Mouse (Mus musculus) limb, embryonic 15.5 days (tissue): Measurements from ENCODE around the gene Aco1. TPM values are rescaled to one million over a fixed set of nuclear protein-coding genes. Genes with fewer than 3 reads are reported as not detected.
"Not testable (repeated sequence)": the region's sequence is repeated elsewhere in the genome, so short reads cannot be mapped to it uniquely, and the experiment has no call there.

ENCODE experiments used
- ATAC-seq: fragments of 200-750 bp; cut with Nextera tagmentation; 2 replicates; pipeline ENCODE4 v1.8.0; 2017; ENCODE audit warnings: low read depth, moderate TSS enrichment; ENCODE audit not compliant: insufficient number of reproducible peaks, low FRiP score, low TSS enrichment
- H3K27ac ChIP-seq: fragments of 300-500 bp; sonication (generic); 2 replicates; pipeline ENCODE4 v1.5.1; 2015; ENCODE audit warnings: moderate library complexity, mild to moderate bottlenecking, inconsistent platforms
- H3K27me3 ChIP-seq: fragments of 300-500 bp; sonication (generic); 2 replicates; pipeline ENCODE4 v1.6.1; 2015; ENCODE audit warnings: inconsistent platforms
- H3K36me3 ChIP-seq: fragments of 300-500 bp; sonication (generic); 2 replicates; pipeline ENCODE4 v1.6.1; 2015; ENCODE audit warnings: inconsistent platforms
- H3K4me1 ChIP-seq: fragments of 300-500 bp; sonication (generic); 2 replicates; pipeline ENCODE4 v1.6.1; 2015; ENCODE audit warnings: inconsistent platforms
- H3K4me2 ChIP-seq: fragments of 300-500 bp; sonication (generic); 2 replicates; pipeline ENCODE4 v1.6.1; 2015; ENCODE audit warnings: mild to moderate bottlenecking, inconsistent platforms
- H3K4me3 ChIP-seq: fragments of 300-500 bp; sonication (generic); 2 replicates; pipeline ENCODE4 v1.5.1; 2015; ENCODE audit warnings: mild to moderate bottlenecking, inconsistent platforms
- H3K9ac ChIP-seq: fragments of 300-500 bp; sonication (generic); 2 replicates; pipeline ENCODE4 v1.6.1; 2015; ENCODE audit warnings: inconsistent platforms
- H3K9me3 ChIP-seq: fragments of 300-500 bp; sonication (generic); 2 replicates; pipeline ENCODE4 v1.6.1; 2016; ENCODE audit warnings: inconsistent platforms
- WGBS: fragments of 180-500 bp; shearing (Covaris S2); methylation state at CpG from one replicate; pipeline ENCODE4 v1.1.7; 2015; 5-methylcytosine and 5-hydroxymethylcytosine counted together
- polyA plus RNA-seq: library from polyadenylated mRNA; unstranded; fragments of >200 nt; fragmentation: Nextera tagmentation; extraction: Ambion mirVana; gene quantifications from 2 replicates; pipeline ENCODE4 v1.2.1, GENCODE M21; 2015

Gene Aco1
- 40.8 and 43.5 TPM in 2 replicates for polyA plus RNA-seq

DNA sequence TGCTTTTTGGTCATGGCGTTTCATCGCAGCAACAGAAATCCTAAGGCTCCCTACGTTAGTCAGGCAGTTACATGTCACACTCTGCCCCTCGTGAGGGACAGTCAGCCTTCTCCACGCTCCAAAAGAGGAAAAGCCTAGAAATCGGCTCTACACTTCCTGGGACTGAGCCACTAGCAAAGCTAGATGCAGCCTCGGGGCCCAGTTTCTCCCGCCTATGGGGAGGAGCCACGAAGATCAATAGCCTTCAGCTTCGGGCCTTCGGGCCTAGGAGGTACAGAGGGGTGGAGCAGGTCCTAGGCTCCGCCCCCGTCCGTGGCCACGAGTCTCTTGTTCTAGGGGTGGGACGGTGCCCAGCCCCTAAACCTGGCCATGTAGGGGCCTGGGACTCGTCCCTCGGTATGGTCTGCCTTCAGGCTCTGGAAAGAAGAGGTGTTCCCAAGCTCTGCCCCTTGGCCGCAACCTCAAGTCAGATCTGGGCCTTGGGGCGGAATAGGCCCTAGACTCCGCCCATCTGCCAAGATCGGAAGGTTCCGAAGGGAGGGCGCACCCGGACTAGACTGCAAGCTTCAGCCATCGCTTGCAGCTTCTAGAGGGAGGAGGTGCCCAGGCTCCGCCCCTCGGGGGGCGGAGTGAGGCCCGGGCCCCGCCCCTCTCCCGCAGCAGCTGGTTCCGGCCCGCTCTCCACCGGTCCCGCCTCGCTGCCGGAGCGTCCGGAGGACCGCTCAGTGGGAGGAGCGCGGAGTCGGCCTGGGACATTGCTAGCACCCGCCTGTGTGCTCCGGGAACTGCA, at the start of gene Aco1:
Aco1 (plus strand) TSS at position 339 of the 790 bp plus-strand sequence.
- Histone ChIP-seq H3K9me3 (no peaks in the 10 kb centered on the region), H3K36me3 (no peaks in the 10 kb centered on the region), H3K9ac (peak within 1 kb of the TSS; percentile 82), H3K27ac (peak within 1 kb of the TSS; percentile 96), H3K27me3 (no peaks in the 10 kb centered on the region), H3K4me2 (peak within 1 kb of the TSS; percentile 71), H3K4me1 (peaks cover 17% of the 10 kb centered on the region; the same call in 1 of the 2 replicates), H3K4me3 (peak within 1 kb of the TSS; percentile 92)
- peak; percentile 97 for ATAC-seq
- WGBS: under 1% methylated on average over 43 of the region's 46 CpGs

DNA sequence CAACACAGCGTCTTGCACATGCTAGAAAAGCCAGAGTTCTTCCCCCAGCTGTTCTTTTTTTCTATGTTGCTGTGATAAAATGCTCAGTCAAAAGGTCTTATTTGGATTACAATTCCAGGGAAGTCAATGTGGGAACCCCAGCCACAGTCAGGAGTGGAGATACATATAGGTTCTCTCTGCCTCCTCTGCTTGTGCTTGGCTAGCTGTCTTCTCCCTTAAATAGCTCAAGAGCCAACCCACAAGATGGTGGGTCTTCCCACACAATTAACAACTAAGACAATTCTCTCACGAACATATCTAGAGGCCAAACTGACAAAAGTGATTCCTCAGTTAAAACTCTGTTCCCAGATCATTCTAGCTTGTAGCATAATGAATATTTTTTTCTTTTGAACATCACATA, 47.9 kb upstream of the Aco1 start:
- Histone ChIP-seq H3K4me1 (no peaks in the 10 kb centered on the region), H3K9ac (no peak overlapping the region), H3K4me2 (no peak overlapping the region), H3K4me3 (no peak overlapping the region), H3K27me3 (no peaks in the 10 kb centered on the region), H3K27ac (no peak overlapping the region), H3K9me3 (no peaks in the 10 kb centered on the region), H3K36me3 (no peaks in the 10 kb centered on the region)
- no peak for ATAC-seq
- 76% methylated on average over 2 of the region's 2 CpGs for whole genome bisulfite sequencing

DNA sequence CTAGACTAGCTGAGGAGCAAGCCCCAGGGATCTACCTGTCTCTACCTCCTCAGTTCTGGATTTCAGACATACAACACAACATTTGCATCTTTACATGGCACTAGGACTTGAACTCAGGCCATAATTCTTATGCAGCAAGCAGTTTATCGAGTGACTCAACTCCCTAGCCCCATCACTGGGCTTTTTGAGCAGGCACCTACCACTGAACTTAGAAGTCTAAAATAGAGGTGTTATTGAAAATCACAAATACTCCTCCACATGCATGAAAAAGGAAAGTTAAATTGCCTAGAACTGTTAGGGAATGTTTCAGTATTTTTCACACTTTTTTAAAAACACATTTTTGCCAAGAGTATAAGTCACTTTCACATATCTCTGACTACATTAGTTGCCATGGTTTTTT, 39.9 kb upstream of the Aco1 start:
- no peak overlapping the region for H3K4me2 ChIP-seq

DNA sequence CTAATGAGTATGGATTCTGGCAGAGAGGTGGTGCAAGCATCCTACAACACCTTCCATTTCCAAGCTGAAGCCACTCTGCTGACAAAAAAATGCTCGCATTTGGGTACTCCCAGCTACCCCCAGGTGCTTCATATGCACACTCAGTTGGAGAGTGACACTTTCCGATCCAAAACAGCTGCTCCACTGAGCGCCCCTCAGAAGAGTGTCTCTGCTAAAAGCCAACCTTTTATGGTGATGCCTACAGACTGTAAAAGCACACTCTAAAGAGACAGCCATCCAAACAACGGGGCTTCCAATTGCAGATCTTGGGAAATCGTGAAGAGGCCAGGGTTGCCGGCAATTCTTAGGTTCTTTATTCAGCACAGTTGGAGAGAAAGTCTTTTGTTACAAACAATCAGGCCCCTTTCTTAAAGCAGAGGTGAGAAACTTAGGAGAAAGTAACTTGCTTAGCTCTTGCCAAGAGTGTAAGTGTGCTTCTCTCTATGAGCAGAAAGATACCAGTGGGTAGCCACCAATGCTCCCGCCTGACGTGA, 36.8 kb upstream of the Aco1 start:
- ATAC-seq: no peak
- Histone ChIP-seq H3K4me2 (no peak overlapping the region), H3K27me3 (no peaks in the 10 kb centered on the region), H3K9ac (no peak overlapping the region), H3K4me3 (no peak overlapping the region), H3K4me1 (no peaks in the 10 kb centered on the region), H3K36me3 (no peaks in the 10 kb centered on the region), H3K27ac (no peak overlapping the region), H3K9me3 (no peaks in the 10 kb centered on the region)
- 51% methylated on average over 8 of the region's 8 CpGs for WGBS

More for the DNA sequence above, 39.9 kb upstream of the Aco1 start:
- Histone ChIP-seq H3K27me3 (no peaks in the 10 kb centered on the region), H3K27ac (no peak overlapping the region), H3K4me3 (no peak overlapping the region), H3K4me1 (no peaks in the 10 kb centered on the region), H3K9me3 (no peaks in the 10 kb centered on the region), H3K9ac (no peak overlapping the region), H3K36me3 (no peaks in the 10 kb centered on the region)
- 92% methylated on average over 1 of the region's 1 CpGs for WGBS
- ATAC-seq: no peak

DNA sequence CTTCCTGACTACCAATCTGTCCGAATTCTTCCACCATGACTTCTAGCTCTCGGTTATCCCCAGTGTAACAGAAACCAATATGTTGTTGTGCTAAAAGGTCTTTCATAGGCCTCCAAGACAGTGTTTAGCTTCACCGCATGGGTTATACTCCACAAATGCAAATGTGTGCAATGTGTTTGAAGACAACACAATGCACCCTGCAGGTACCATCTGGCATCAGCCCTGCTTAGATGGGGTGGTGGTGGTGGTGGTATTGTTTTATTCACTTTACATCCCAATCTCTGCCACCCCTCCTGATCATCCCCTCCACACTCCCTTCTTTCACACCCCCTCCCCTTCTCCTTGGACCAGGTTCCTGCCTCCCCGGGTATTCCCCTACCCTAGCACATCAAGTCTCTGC, 34.9 kb upstream of the Aco1 start:
- no peak for ATAC-seq
- Histone ChIP-seq H3K9me3 (no peaks in the 10 kb centered on the region), H3K36me3 (no peaks in the 10 kb centered on the region), H3K4me3 (no peak overlapping the region), H3K4me2 (no peak overlapping the region), H3K27me3 (no peaks in the 10 kb centered on the region), H3K27ac (no peak overlapping the region), H3K4me1 (no peaks in the 10 kb centered on the region), H3K9ac (no peak overlapping the region)
- 93% methylated on average over 4 of the region's 4 CpGs for WGBS

DNA sequence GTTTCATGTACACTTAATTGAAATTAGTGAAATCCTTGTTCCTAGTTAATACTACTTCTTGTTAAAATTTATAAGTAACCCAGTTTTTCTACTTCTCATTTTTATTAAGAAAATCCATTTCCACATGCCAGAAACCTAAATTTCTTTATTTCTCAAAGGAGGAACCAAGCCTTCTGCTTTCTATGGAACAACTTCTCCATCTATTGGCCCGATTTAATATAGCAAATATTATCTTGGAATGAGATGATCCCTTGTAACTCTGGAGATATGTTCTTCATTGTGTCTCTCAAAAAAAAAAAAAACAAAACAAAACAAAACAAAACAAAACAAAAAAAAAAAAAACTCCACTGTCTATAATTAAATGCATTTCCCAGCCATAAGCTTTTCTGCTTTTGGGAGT, 29.7 kb upstream of the Aco1 start:
- Histone ChIP-seq H3K9me3 (no peaks in the 10 kb centered on the region), H3K4me1 (no peaks in the 10 kb centered on the region), H3K27me3 (no peaks in the 10 kb centered on the region), H3K27ac (no peak overlapping the region), H3K4me2 (no peak overlapping the region), H3K9ac (no peak overlapping the region), H3K36me3 (no peaks in the 10 kb centered on the region), H3K4me3 (no peak overlapping the region)
- ATAC-seq: no peak
- 68% methylated on average over 1 of the region's 1 CpGs for WGBS

DNA sequence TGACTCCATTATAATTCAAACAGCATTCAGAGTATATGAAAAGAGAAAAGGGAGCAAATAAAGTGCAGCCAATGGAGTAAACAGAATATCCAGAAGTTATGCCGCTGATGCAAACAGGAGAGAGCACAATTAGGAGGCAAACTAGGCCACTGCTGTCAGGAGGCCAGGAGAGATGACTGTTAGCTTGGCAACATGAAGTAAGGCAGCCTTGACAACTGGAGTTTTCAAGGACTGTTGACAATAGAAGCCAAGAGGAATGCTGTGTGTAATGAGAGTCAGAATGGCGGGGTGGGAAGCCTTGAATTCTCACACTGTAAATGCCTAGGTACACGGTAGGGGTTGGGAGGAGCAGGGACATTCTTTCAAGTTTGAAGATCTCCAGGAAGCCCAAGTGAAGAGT, 21.7 kb upstream of the Aco1 start:
- 73% methylated on average over 3 of the region's 3 CpGs for WGBS
- Histone ChIP-seq H3K4me2 (no peak overlapping the region), H3K4me3 (no peak overlapping the region), H3K9me3 (no peaks in the 10 kb centered on the region), H3K27ac (no peak overlapping the region), H3K36me3 (no peaks in the 10 kb centered on the region), H3K4me1 (no peaks in the 10 kb centered on the region), H3K9ac (no peak overlapping the region), H3K27me3 (no peaks in the 10 kb centered on the region)
- no peak for ATAC-seq

DNA sequence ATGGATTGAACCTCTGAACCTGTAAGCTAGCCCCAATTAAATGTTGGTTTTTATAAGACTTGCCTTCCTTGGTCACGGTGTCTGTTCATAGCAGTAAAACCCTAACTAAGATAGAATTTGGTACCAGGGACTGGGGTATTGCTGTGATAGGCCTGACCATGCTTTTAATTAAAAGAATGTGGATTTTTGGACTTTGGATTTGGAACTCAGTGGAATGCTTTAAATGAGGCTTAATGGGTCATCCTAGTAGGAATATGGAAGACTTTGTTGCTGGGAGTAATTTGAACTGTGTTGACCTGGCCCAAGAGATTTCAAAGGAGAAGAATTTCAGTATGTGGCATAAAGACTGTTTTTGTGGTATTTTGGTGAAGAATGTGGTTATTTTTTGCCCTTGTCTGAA, 20.6 kb upstream of the Aco1 start:
- not testable (repeated sequence) for H3K27ac ChIP-seq, H3K4me1 ChIP-seq, H3K4me3 ChIP-seq, H3K4me2 ChIP-seq, H3K27me3 ChIP-seq, H3K9me3 ChIP-seq, ATAC-seq, H3K9ac ChIP-seq, H3K36me3 ChIP-seq
- 77% methylated on average over 1 of the region's 1 CpGs for WGBS

DNA sequence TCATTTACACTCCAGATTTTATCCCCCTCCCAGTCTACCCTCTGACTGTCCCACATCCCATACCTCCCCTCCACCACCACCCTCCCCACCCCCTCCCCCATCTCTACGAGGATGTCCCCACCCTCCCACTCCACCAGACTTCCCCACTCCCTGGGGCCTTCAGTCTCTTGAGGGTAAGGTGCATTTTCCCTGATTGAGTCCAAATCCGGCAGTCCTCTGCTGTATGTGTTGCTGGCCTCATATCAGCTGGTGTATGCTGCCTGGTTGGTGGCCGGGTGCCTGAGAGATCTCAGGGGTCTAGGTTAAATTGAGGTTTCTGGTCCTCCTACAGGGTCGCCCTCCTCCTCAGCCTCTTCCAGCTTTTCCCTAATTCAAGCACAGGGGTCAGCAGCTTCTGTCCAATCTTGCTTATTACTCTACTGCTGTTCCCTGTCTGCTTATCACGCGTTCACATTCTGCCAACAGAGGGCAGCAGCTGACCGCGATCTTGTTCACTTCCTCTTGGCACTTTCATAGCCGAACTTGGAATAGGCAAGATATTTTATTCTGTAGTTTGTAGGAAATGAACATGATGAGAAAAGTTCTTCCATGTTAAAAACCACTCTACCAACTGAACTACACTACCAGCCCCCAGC, 8.3 kb upstream of the Aco1 start:
- ATAC-seq: no peak
- 21% methylated on average over 9 of the region's 9 CpGs for WGBS

DNA sequence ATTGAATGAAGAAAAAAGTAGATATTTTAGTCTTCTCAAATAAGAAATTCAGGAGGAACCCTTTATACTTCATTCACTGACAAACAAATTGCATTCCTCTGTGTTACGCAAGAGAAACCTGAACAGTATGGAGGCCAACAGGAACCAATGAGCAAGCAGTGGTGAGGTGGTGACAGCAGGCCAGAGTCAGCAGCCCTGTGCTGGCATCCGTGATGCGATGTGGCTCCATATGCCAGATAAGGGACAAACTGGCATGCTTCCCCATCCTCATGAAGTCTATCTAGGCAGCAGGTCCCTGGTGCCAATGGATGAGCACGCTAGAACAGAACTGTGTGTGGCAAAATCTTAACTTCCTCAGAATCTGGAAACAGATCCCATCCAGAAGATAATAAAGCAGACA, 6.4 kb upstream of the Aco1 start:
- Histone ChIP-seq H3K4me3 (no peak overlapping the region), H3K4me1 (no peaks in the 10 kb centered on the region), H3K9ac (no peak overlapping the region), H3K4me2 (no peak overlapping the region), H3K36me3 (no peaks in the 10 kb centered on the region), H3K27me3 (no peaks in the 10 kb centered on the region), H3K9me3 (no peaks in the 10 kb centered on the region), H3K27ac (no peak overlapping the region)
- ATAC-seq: no peak
- 92% methylated on average over 4 of the region's 4 CpGs for WGBS

More for the DNA sequence above, 8.3 kb upstream of the Aco1 start:
- H3K9me3 ChIP-seq: no peaks in the 10 kb centered on the region
- no peak overlapping the region for H3K4me2 ChIP-seq
- no peaks in the 10 kb centered on the region for H3K4me1 ChIP-seq
- H3K27me3 ChIP-seq: no peaks in the 10 kb centered on the region
- no peak overlapping the region for H3K27ac ChIP-seq
- no peak overlapping the region for H3K4me3 ChIP-seq
- no peaks in the 10 kb centered on the region for H3K36me3 ChIP-seq
- H3K9ac ChIP-seq: no peak overlapping the region

DNA sequence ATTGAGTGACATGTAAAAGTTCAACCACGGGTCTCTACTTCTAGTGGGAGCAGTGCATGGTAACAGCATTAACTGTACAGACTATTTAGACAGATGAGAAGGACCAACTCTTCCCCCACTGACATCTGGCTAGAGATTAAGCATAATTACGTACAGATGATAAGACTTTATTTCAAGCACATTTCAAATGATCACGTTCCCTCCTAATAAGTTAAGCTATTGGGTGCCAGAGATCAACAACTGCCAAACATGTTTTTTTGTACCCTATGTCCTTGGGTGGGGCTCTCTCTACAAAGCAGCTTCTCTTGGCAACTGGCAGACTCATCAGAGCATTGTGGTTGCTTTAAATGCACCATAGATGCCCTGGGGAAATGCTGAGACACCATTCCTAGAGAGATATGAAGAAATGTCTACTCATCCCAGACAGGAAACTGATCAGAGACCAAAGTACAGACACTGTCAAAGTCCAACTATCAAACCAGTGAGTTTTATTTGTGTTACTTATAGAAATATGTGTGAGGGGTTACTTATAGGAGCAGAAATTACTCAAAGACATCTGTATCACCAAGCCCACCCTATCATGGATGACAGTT, 3.1 kb upstream of the Aco1 start:
- Histone ChIP-seq H3K9me3 (no peaks in the 10 kb centered on the region), H3K9ac (no peak overlapping the region), H3K4me1 (peaks cover 17% of the 10 kb centered on the region; the same call in 1 of the 2 replicates), H3K27ac (no peak overlapping the region), H3K36me3 (no peaks in the 10 kb centered on the region), H3K4me2 (no peak overlapping the region), H3K4me3 (no peak overlapping the region), H3K27me3 (no peaks in the 10 kb centered on the region)
- 60% methylated on average over 3 of the region's 3 CpGs for WGBS
- ATAC-seq: no peak

DNA sequence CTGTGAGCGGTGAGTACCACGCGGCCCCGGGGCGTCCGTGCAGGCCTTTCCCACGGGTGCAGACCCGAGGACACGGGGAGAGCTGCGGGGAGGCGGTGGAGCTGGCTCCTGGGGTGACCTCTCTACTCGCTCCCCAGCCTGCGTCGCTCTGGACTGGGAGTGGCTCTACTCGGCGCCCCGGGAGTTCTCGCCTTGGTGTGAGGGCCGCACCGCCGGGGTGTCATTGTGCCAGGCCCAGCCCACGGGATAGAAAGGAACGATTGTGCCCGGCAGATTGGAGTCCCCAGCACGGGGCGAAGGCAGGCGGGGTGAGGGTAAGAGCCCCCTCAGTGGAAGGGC, 621 bp downstream of the Aco1 start:
- WGBS: 0% methylated on average over 27 of the region's 27 CpGs
- no peaks in the 10 kb centered on the region for H3K9me3 ChIP-seq

More for the DNA sequence above, 621 bp downstream of the Aco1 start:
- Histone ChIP-seq H3K36me3 (no peaks in the 10 kb centered on the region), H3K9ac (peak overlapping the region; percentile 82), H3K4me3 (peak overlapping the region; percentile 92), H3K4me2 (peak overlapping the region; percentile 71), H3K27ac (peak overlapping the region; percentile 96), H3K27me3 (no peaks in the 10 kb centered on the region), H3K4me1 (peaks cover 17% of the 10 kb centered on the region; the same call in 1 of the 2 replicates)
- ATAC-seq: peak; percentile 61
